Mouse (Mus musculus) myocyte (in vitro differentiated cells): Measurements from ENCODE around the gene Pigt. TPM values are rescaled to one million over a fixed set of nuclear protein-coding genes. Genes with fewer than 3 reads are reported as not detected.

Experiments used
- H3K27me3 ChIP-seq: one replicate; pipeline ENCODE4 v1.6.1; 2011; ENCODE audit not compliant: control insufficient read depth, insufficient read depth, insufficient read length
- H3K36me3 ChIP-seq: one replicate; pipeline ENCODE4 v1.6.1; 2011; ENCODE audit not compliant: control insufficient read depth, insufficient read depth
- H3K4me2 ChIP-seq: one replicate; pipeline ENCODE4 v1.6.1; 2011; ENCODE audit warnings: low read depth, control low read depth
- H3K4me3 ChIP-seq: one replicate; pipeline ENCODE4 v1.5.1; 2011; ENCODE audit warnings: mild to moderate bottlenecking, control low read depth, moderate library complexity
- H3K79me2 ChIP-seq: one replicate; pipeline ENCODE4 v1.6.1; 2011; ENCODE audit not compliant: control insufficient read depth, insufficient read depth
- H3ac ChIP-seq: one replicate; pipeline ENCODE4 v1.6.1; 2011; ENCODE audit not compliant: control insufficient read depth, insufficient read length
- CEBPB ChIP-seq: IDR thresholded peaks from 2 replicates; pipeline ENCODE4 v1.6.1; 2011; ENCODE audit warnings: mild to moderate bottlenecking, moderate library complexity; ENCODE audit not compliant: poor library complexity, insufficient read depth, severe bottlenecking
- E2F4 ChIP-seq: IDR thresholded peaks from one replicate; pipeline ENCODE4 v1.6.1; 2011; ENCODE audit warnings: mild to moderate bottlenecking, control low read depth, moderate library complexity; ENCODE audit not compliant: insufficient read depth
- MAX ChIP-seq: IDR thresholded peaks from one replicate; pipeline ENCODE4 v1.6.1; 2011; ENCODE audit warnings: low read depth, mild to moderate bottlenecking, control low read depth
- MYOD1 ChIP-seq, 3 experiments: IDR thresholded peaks; one replicate each; pipeline ENCODE4 v1.6.1; 2011; ENCODE audit warnings: control low read depth in 2 of 3, low read depth in 2 of 3, mild to moderate bottlenecking in 2 of 3, moderate library complexity in 1 of 3; ENCODE audit not compliant: insufficient read length in 2 of 3, control insufficient read depth in 1 of 3
- MYOG ChIP-seq, 3 experiments: IDR thresholded peaks; one replicate each; pipeline ENCODE4 v1.6.1; 2011; ENCODE audit warnings: control low read depth in 2 of 3, low read depth in 2 of 3, mild to moderate bottlenecking in 2 of 3; ENCODE audit not compliant: insufficient read length in 2 of 3, control insufficient read depth in 1 of 3, insufficient read depth in 1 of 3
- POLR2A ChIP-seq: IDR thresholded peaks from one replicate; pipeline ENCODE4 v1.6.1; 2011; ENCODE audit warnings: low read depth, mild to moderate bottlenecking, control low read depth, moderate library complexity; ENCODE audit not compliant: insufficient read length
- POLR2AphosphoS2 ChIP-seq: IDR thresholded peaks from one replicate; pipeline ENCODE4 v1.6.1; 2011; ENCODE audit warnings: low read depth, control low read depth; ENCODE audit not compliant: insufficient read length
- REST ChIP-seq: IDR thresholded peaks from one replicate; pipeline ENCODE4 v1.6.1; 2011; ENCODE audit warnings: mild to moderate bottlenecking, control low read depth, moderate library complexity; ENCODE audit not compliant: insufficient read depth, insufficient read length
- SRF ChIP-seq: IDR thresholded peaks from one replicate; pipeline ENCODE4 v1.6.1; 2011; ENCODE audit warnings: low read depth; ENCODE audit not compliant: control insufficient read depth, insufficient read length
- TCF12 ChIP-seq: IDR thresholded peaks from one replicate; pipeline ENCODE4 v1.6.1; 2011; ENCODE audit warnings: mild to moderate bottlenecking, control low read depth; ENCODE audit not compliant: poor library complexity, insufficient read depth, severe bottlenecking
- TCF3 ChIP-seq: IDR thresholded peaks from one replicate; pipeline ENCODE4 v1.6.1; 2011; ENCODE audit warnings: low read depth, control low read depth; ENCODE audit not compliant: insufficient read length
- USF1 ChIP-seq: IDR thresholded peaks from one replicate; pipeline ENCODE4 v1.6.1; 2011; ENCODE audit warnings: low read depth, mild to moderate bottlenecking, control low read depth, moderate library complexity
- polyA plus RNA-seq: library from polyadenylated mRNA; unstranded; fragments of >200 nt; fragmentation: generic; extraction: Trizol; gene quantifications from one replicate; pipeline ENCODE4 v1.2.1, GENCODE M21; 2012; ENCODE audit warnings: missing spikeins

Gene Pigt
- polyA plus RNA-seq, 1 experiment = 79.2 TPM

DNA sequence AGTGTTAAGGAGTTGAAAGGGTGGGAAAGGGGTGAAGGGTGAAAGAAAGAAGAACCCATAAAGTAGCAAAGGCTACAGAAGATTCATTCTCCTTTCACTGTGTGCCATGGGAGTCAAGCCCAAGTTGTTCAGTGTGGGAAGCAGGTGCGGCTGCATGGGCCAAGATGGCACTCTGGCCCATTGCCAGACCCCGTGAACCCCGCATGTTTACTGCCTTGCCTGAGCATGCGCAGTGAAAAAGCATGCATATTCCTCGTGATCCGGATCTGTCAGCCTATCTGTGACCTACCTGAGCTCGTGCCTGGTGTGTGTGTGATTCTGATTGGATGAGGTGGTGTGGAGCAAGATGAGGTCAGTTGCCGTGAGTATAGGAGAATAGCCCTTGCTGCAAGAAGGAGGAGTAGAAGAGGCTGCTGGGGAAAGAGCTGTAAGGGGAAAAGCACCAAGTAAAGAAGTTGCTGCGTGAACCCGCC, 26.0 kb downstream of the Pigt start:
- Histone ChIP-seq H3ac (no peak overlapping the region), H3K79me2 (no peaks in the 10 kb centered on the region), H3K4me3 (no peak overlapping the region), H3K4me2 (peak overlapping the region; percentile 61), H3K36me3 (no peaks in the 10 kb centered on the region), H3K27me3 (no peaks in the 10 kb centered on the region)
- TF ChIP-seq CEBPB (no peak), POLR2AphosphoS2 (no peak), SRF (no peak), E2F4 (no peak), MYOD1 (IDR thresholded peaks at IDR 0.05; ENCODE audit: control insufficient read depth in 1 of 3, insufficient read length in 2 of 3, low read depth in 2 of 3) (no peak), MYOG (IDR thresholded peaks at IDR 0.05; ENCODE audit: control insufficient read depth in 1 of 3, insufficient read depth in 1 of 3, insufficient read length in 2 of 3, low read depth in 2 of 3) (no peak), TCF3 (no peak), MAX (no peak), USF1 (no peak), REST (no peak), POLR2A (no peak), TCF12 (no peak)

- Histone ChIP-seq H3K27me3 (no peaks in the 10 kb centered on the region), H3K4me3 (no peak overlapping the region), H3K79me2 (no peaks in the 10 kb centered on the region), H3ac (no peak overlapping the region), H3K4me2 (no peak overlapping the region), H3K36me3 (no peaks in the 10 kb centered on the region)
- TF ChIP-seq USF1 = no peak
- no peak for TF ChIP-seq E2F4
- no peak for TF ChIP-seq MYOG (IDR thresholded peaks at IDR 0.05; ENCODE audit: control insufficient read depth in 1 of 3, insufficient read depth in 1 of 3, insufficient read length in 2 of 3, low read depth in 2 of 3)
- no peak for TF ChIP-seq TCF12
- no peak for TF ChIP-seq TCF3
- no peak for TF ChIP-seq MYOD1 (IDR thresholded peaks at IDR 0.05; ENCODE audit: control insufficient read depth in 1 of 3, insufficient read length in 2 of 3, low read depth in 2 of 3)
- no peak for TF ChIP-seq SRF
- TF ChIP-seq POLR2AphosphoS2 = no peak
- no peak for TF ChIP-seq MAX
- no peak for TF ChIP-seq REST
- no peak for TF ChIP-seq CEBPB
- TF ChIP-seq POLR2A = no peak
Measured at GRCm38 (mm10) chr2:164528557-164528956, 31.2 kb downstream of the Pigt start.

DNA sequence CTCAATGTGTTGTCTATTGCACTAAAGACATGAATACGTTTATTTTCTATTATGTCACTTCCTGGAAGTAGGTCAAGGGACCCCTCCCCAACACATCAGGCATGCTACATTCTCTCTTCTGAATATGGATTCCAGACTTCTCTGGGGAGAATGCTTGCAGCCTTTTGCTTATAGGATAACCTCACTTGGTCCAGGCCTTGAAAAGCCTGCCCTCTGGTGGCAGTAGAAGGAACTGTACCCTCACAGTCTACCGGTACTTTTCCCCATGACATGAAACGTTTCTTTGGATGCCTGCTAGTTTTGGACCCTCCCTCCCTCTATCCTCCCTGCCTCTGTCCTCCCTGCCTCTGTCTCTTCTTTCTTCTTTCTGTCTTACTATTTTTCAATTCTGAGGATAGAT, 33.8 kb downstream of the Pigt start:
- H3K36me3 ChIP-seq = no peaks in the 10 kb centered on the region
- peak overlapping the region; percentile 19 for H3K4me2 ChIP-seq
- H3K27me3 ChIP-seq = peaks cover 5% of the 10 kb centered on the region
- no peak for TF ChIP-seq MYOG (IDR thresholded peaks at IDR 0.05; ENCODE audit: control insufficient read depth in 1 of 3, insufficient read depth in 1 of 3, insufficient read length in 2 of 3, low read depth in 2 of 3)
- no peak for TF ChIP-seq CEBPB
- no peak for TF ChIP-seq TCF12
- TF ChIP-seq POLR2A = no peak
- no peaks in the 10 kb centered on the region for H3K79me2 ChIP-seq
- no peak overlapping the region for H3ac ChIP-seq
- no peak overlapping the region for H3K4me3 ChIP-seq

- Histone ChIP-seq H3K27me3 (peaks cover 22% of the 10 kb centered on the region), H3K36me3 (no peaks in the 10 kb centered on the region), H3K79me2 (no peaks in the 10 kb centered on the region), H3ac (no peak overlapping the region), H3K4me3 (no peak overlapping the region), H3K4me2 (no peak overlapping the region)
- no peak for TF ChIP-seq MYOD1 (IDR thresholded peaks at IDR 0.05; ENCODE audit: control insufficient read depth in 1 of 3, insufficient read length in 2 of 3, low read depth in 2 of 3)
- no peak for TF ChIP-seq POLR2A
- TF ChIP-seq TCF12 = no peak
- no peak for TF ChIP-seq TCF3
- TF ChIP-seq USF1 = no peak
- TF ChIP-seq CEBPB = no peak
Measured at GRCm38 (mm10) chr2:164534315-164534714, 37.0 kb downstream of the Pigt start.

GRCm38 (mm10) chr2:164537003-164537402, 39.7 kb downstream of the Pigt start:
- H3ac ChIP-seq = no peak overlapping the region
- no peaks in the 10 kb centered on the region for H3K36me3 ChIP-seq
- H3K79me2 ChIP-seq = no peaks in the 10 kb centered on the region
- H3K27me3 ChIP-seq = peaks cover 36% of the 10 kb centered on the region
- H3K4me2 ChIP-seq = no peak overlapping the region
- TF ChIP-seq POLR2A (no peak), MYOG (IDR thresholded peaks at IDR 0.05; ENCODE audit: control insufficient read depth in 1 of 3, insufficient read depth in 1 of 3, insufficient read length in 2 of 3, low read depth in 2 of 3) (no peak), TCF3 (no peak), MAX (no peak), E2F4 (no peak), TCF12 (no peak), SRF (no peak), USF1 (no peak), MYOD1 (IDR thresholded peaks at IDR 0.05; ENCODE audit: control insufficient read depth in 1 of 3, insufficient read length in 2 of 3, low read depth in 2 of 3) (no peak), REST (no peak), CEBPB (no peak), POLR2AphosphoS2 (no peak)
- no peak overlapping the region for H3K4me3 ChIP-seq
